Mouse (Mus musculus): ENCODE data around the gene Eef1akmt3. TPM values are rescaled to one million over a fixed set of nuclear protein-coding genes. Genes with fewer than 3 reads are reported as not detected.

Gene Eef1akmt3
- polyA plus RNA-seq, 1 experiment from 2014 or later = 0.12 TPM

GRCm38 (mm10) chr10:127059174-127059967 lies 18.1 kb upstream of the Eef1akmt3 start:
- Histone ChIP-seq H3K4me2 (peak overlapping the region; percentile 84), H3K36me3 (peaks cover 34% of the 10 kb centered on the region), H3K27ac (peak overlapping the region; percentile 99), H3K27me3 (no peaks in the 10 kb centered on the region), H3K9ac (peak overlapping the region; percentile 99), H3K9me3 (no peaks in the 10 kb centered on the region), H3K4me3 (peak overlapping the region; percentile 91), H3K4me1 (replicated peaks) (peaks cover 61% of the 10 kb centered on the region)
- WGBS = under 1% methylated on average over 45 of the region's 92 CpGs
- no peak for ATAC-seq (ENCODE audit: low FRiP score)

- 6% methylated on average over 8 of the region's 8 CpGs for WGBS
- Histone ChIP-seq H3K9me3 (no peaks in the 10 kb centered on the region), H3K4me2 (peak overlapping the region; percentile 84), H3K4me1 (replicated peaks) (peaks cover 60% of the 10 kb centered on the region), H3K27me3 (no peaks in the 10 kb centered on the region), H3K36me3 (peaks cover 41% of the 10 kb centered on the region), H3K9ac (peak overlapping the region; percentile 99), H3K27ac (peak overlapping the region; percentile 99), H3K4me3 (peak overlapping the region; percentile 91)
- no peak for ATAC-seq (ENCODE audit: low FRiP score)
These were observed 17.4 kb upstream of the Eef1akmt3 start for GRCm38 (mm10) chr10:127058708-127059107.

- H3K27ac ChIP-seq = peak overlapping the region; percentile 99; the same call in 1 of the 2 replicates
- peak; percentile 6 for ATAC-seq (ENCODE audit: low FRiP score)
These were observed 16.8 kb upstream of the Eef1akmt3 start for GRCm38 (mm10) chr10:127058161-127058560.

GRCm38 (mm10) chr10:127056490-127056889 lies 15.2 kb upstream of the Eef1akmt3 start:
- H3K9ac ChIP-seq = no peak overlapping the region
- H3K36me3 ChIP-seq = peaks cover 50% of the 10 kb centered on the region
- H3K4me2 ChIP-seq = no peak overlapping the region
- H3K4me3 ChIP-seq = no peak overlapping the region; the same call in 1 of the 2 replicates
- H3K27ac ChIP-seq = no peak overlapping the region
- peaks cover 49% of the 10 kb centered on the region for H3K4me1 ChIP-seq (replicated peaks)
- peaks cover 12% of the 10 kb centered on the region for H3K27me3 ChIP-seq
- 87% methylated on average over 20 of the region's 20 CpGs for WGBS
- H3K9me3 ChIP-seq = no peaks in the 10 kb centered on the region
- no peak for ATAC-seq (ENCODE audit: low FRiP score)

More at GRCm38 (mm10) chr10:127058161-127058560, 16.8 kb upstream of the Eef1akmt3 start:
- Histone ChIP-seq H3K9me3 (no peaks in the 10 kb centered on the region), H3K9ac (peak overlapping the region; percentile 99), H3K36me3 (peaks cover 46% of the 10 kb centered on the region), H3K4me2 (peak overlapping the region; percentile 84), H3K27me3 (no peaks in the 10 kb centered on the region), H3K4me1 (replicated peaks) (peaks cover 60% of the 10 kb centered on the region), H3K4me3 (peak overlapping the region; percentile 91)
- 2% methylated on average over 9 of the region's 9 CpGs for WGBS

GRCm38 (mm10) chr10:127055406-127055805 lies 14.1 kb upstream of the Eef1akmt3 start:
- WGBS = 93% methylated on average over 8 of the region's 8 CpGs
- peaks cover 39% of the 10 kb centered on the region for H3K4me1 ChIP-seq (replicated peaks)
- no peak overlapping the region for H3K4me2 ChIP-seq
- no peak overlapping the region for H3K4me3 ChIP-seq
- no peak for ATAC-seq (ENCODE audit: low FRiP score)
- H3K36me3 ChIP-seq = peaks cover 50% of the 10 kb centered on the region
- no peak overlapping the region for H3K27ac ChIP-seq
- no peak overlapping the region for H3K9ac ChIP-seq
- H3K9me3 ChIP-seq = no peaks in the 10 kb centered on the region
- H3K27me3 ChIP-seq = peaks cover 23% of the 10 kb centered on the region

GRCm38 (mm10) chr10:127054646-127055045 lies 13.3 kb upstream of the Eef1akmt3 start:
- Histone ChIP-seq H3K4me2 (no peak overlapping the region), H3K27me3 (peaks cover 30% of the 10 kb centered on the region), H3K4me1 (replicated peaks) (peaks cover 43% of the 10 kb centered on the region), H3K27ac (no peak overlapping the region), H3K9ac (no peak overlapping the region), H3K36me3 (peaks cover 50% of the 10 kb centered on the region), H3K9me3 (no peaks in the 10 kb centered on the region), H3K4me3 (no peak overlapping the region)
- ATAC-seq (ENCODE audit: low FRiP score) = no peak
- 65% methylated on average over 4 of the region's 4 CpGs for WGBS

GRCm38 (mm10) chr10:127050119-127050474 lies 8.8 kb upstream of the Eef1akmt3 start:
- 20% methylated on average over 10 of the region's 10 CpGs for WGBS
- H3K9me3 ChIP-seq = no peaks in the 10 kb centered on the region
- H3K4me3 ChIP-seq = no peak overlapping the region
- H3K27ac ChIP-seq = no peak overlapping the region
- H3K9ac ChIP-seq = no peak overlapping the region
- H3K4me1 ChIP-seq (replicated peaks) = peaks cover 21% of the 10 kb centered on the region
- peaks cover 24% of the 10 kb centered on the region for H3K36me3 ChIP-seq
- no peak for ATAC-seq (ENCODE audit: low FRiP score)
- H3K4me2 ChIP-seq = no peak overlapping the region
- peaks cover 64% of the 10 kb centered on the region for H3K27me3 ChIP-seq

GRCm38 (mm10) chr10:127049395-127050118 lies 8.2 kb upstream of the Eef1akmt3 start:
- Histone ChIP-seq H3K9ac (no peak overlapping the region), H3K27ac (no peak overlapping the region), H3K4me1 (replicated peaks) (peaks cover 16% of the 10 kb centered on the region), H3K36me3 (peaks cover 24% of the 10 kb centered on the region), H3K9me3 (no peaks in the 10 kb centered on the region), H3K4me3 (no peak overlapping the region; the same call in 1 of the 2 replicates), H3K27me3 (peaks cover 64% of the 10 kb centered on the region), H3K4me2 (no peak overlapping the region)
- ATAC-seq (ENCODE audit: low FRiP score) = no peak
- 2% methylated on average over 29 of the region's 29 CpGs for WGBS

- Histone ChIP-seq H3K9me3 (no peaks in the 10 kb centered on the region), H3K27ac (no peak overlapping the region), H3K27me3 (peaks cover 64% of the 10 kb centered on the region), H3K4me1 (replicated peaks) (peaks cover 14% of the 10 kb centered on the region), H3K4me3 (peak overlapping the region; percentile 5; the same call in 1 of the 2 replicates), H3K36me3 (peaks cover 19% of the 10 kb centered on the region), H3K4me2 (no peak overlapping the region), H3K9ac (no peak overlapping the region)
- 3% methylated on average over 35 of the region's 35 CpGs for WGBS
- ATAC-seq (ENCODE audit: low FRiP score) = no peak
These were observed 7.5 kb upstream of the Eef1akmt3 start for GRCm38 (mm10) chr10:127048608-127049394.

- H3K9ac ChIP-seq = no peak within 1 kb of the TSS
- WGBS = 27% methylated on average over 5 of the region's 5 CpGs
These were observed 6.6 kb upstream of the Eef1akmt3 start, which contains the start of gene Cyp27b1 for GRCm38 (mm10) chr10:127047954-127048353. Cyp27b1 (plus strand) TSS chr10:127048250.

GRCm38 (mm10) chr10:127043187-127043586 lies 1.9 kb upstream of the Eef1akmt3 start:
- WGBS = 86% methylated on average over 6 of the region's 6 CpGs
- Histone ChIP-seq H3K9me3 (no peaks in the 10 kb centered on the region), H3K9ac (no peak overlapping the region), H3K4me3 (no peak overlapping the region), H3K27ac (no peak overlapping the region), H3K27me3 (peaks cover 42% of the 10 kb centered on the region), H3K4me1 (replicated peaks) (peaks cover 22% of the 10 kb centered on the region), H3K4me2 (no peak overlapping the region), H3K36me3 (peaks cover 9% of the 10 kb centered on the region)
- ATAC-seq (ENCODE audit: low FRiP score) = no peak

More at GRCm38 (mm10) chr10:127047954-127048353, 6.6 kb upstream of the Eef1akmt3 start, which contains the start of gene Cyp27b1:
- Histone ChIP-seq H3K27ac (no peak within 1 kb of the TSS), H3K36me3 (peaks cover 11% of the 10 kb centered on the region), H3K4me3 (peak within 1 kb of the TSS; percentile 5; the same call in 1 of the 2 replicates), H3K4me1 (replicated peaks) (peaks cover 17% of the 10 kb centered on the region), H3K27me3 (peaks cover 64% of the 10 kb centered on the region), H3K9me3 (no peaks in the 10 kb centered on the region), H3K4me2 (no peak within 1 kb of the TSS)
- ATAC-seq (ENCODE audit: low FRiP score) = no peak

Data from hindbrain, embryonic 13.5 days (tissue).